Mouse (Mus musculus) heart, adult 10 weeks (tissue): ENCODE results near the gene Mrpl11. TPM values are rescaled to one million over a fixed set of nuclear protein-coding genes. Genes with fewer than 3 reads are reported as not detected.

Experiments used
- polyA plus RNA-seq: library from polyadenylated mRNA; stranded (reverse); fragments of 350-450 nt; fragmentation: Illumina TruSeq; extraction: RNeasy Lipid Tissue Mini Kit (QIAGEN cat#74804); gene quantifications from one replicate; pipeline ENCODE4 v1.2.3, GENCODE M21; 2014; ENCODE audit warnings: low read depth, low replicate concordance

The Mrpl11 gene
- 87.5 TPM for polyA plus RNA-seq

DNA sequence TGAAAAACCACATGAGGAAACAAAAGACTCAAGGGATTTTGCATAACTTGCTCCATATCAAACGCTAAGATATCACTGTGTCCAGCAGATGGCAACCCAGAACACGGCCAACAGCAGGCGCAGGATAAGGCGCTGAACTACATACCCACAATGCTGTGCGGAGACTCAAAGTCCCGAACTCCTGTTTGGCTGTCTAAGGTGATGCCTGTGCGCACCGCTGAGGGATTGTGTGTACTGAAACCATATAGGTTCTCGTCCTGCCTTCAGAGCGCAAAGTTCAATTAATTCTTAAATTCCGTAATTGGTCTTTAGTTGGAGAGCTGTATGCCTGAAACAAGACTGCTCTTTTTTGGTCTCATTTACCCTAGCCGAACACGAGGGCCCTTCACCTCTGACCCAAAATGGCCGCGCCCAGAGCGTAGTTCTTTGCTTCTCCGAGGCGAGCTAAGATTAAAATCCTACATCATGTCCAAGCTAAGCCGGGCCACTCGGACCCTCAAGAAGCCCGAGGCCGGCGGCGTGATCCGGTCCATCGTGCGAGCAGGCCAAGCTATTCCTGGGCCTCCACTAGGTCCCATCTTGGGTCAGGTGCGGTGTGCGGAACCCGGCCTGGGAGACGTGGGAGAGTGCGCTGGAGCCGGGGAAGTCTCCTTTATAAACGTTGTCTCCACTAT, at the start of gene Mrpl11:
Gene Mrpl11, plus strand, starts transcription at position 220 of the 674 bp plus-strand sequence.

DNA sequence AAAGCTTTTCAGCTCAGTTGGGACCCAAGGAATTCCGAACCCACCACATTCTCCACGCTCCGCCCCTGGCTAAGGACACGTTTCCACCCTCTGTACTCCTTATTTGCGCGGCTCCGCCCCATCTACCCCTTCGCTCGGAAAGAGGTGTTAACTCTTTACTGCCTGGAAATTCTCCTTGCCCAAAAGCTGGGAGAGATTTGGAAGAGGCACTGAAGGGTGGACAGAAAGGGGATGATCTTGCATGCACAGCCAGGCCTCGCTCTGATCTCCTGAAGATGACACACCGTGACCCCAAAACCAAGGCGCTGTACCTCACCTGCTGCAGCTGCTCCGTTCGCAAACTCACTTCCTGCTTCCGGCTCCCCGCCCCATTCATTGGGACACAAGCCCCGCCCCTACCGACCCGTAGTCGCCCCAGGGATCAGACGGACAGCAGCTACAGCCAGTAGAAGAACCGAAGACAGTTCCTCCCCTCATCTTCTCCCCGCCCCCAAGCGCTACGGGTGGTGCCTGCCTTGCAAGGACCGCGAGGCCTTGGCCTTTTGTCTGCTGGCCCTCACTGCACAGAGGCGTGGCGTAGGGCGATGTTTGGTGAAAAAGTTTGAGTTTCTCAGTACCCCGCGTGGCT, 33.9 kb upstream of the Mrpl11 start, which contains the start of gene Dpp3:
Gene Dpp3, minus strand, starts transcription at position 384 of the 628 bp plus-strand sequence.

GRCm38 (mm10) chr19:4942551-4943252, 19.2 kb upstream of the Mrpl11 start, which contains the start of gene Peli3:
Gene Peli3 (minus strand): TSS chr19:4943127.

GRCm38 (mm10) chr19:4990256-4990625, 28.3 kb downstream of the Mrpl11 start, which contains the start of gene Npas4:
Gene Npas4 (minus strand): TSS chr19:4990316.

Other genes with a start within 250 kb of the Mrpl11 start
- 9.1 TPM for gene Rbm4b, start 205.7 kb upstream of the Mrpl11 start, polyA plus RNA-seq
- gene Rbm4, start 168.2 kb upstream of the Mrpl11 start, polyA plus RNA-seq, result 22.9 TPM
- 9.5 TPM for gene Gm21992, start 150.5 kb upstream of the Mrpl11 start, polyA plus RNA-seq
- 11.5 TPM for gene Rbm14, start 150.5 kb upstream of the Mrpl11 start, polyA plus RNA-seq
- 33.2 TPM for gene Ccs, start 122.8 kb upstream of the Mrpl11 start, polyA plus RNA-seq
- gene Ccdc87, start 122.8 kb upstream of the Mrpl11 start, polyA plus RNA-seq, result not detected
- gene Ctsf, start 107.0 kb upstream of the Mrpl11 start, polyA plus RNA-seq, result 63.9 TPM
- gene Actn3, start 84.2 kb upstream of the Mrpl11 start, polyA plus RNA-seq, result 0.71 TPM
- 4.5 TPM for gene Zdhhc24, start 83.5 kb upstream of the Mrpl11 start, polyA plus RNA-seq
- 2.6 TPM for gene Bbs1, start 55.5 kb upstream of the Mrpl11 start, polyA plus RNA-seq
- 24.4 TPM for gene Dpp3, start 33.9 kb upstream of the Mrpl11 start, polyA plus RNA-seq
- gene Peli3, start 19.0 kb upstream of the Mrpl11 start, polyA plus RNA-seq, result 2.7 TPM
- 0.81 TPM for gene Npas4, start 28.2 kb downstream of the Mrpl11 start, polyA plus RNA-seq
- 14.6 TPM for gene Slc29a2, start 61.7 kb downstream of the Mrpl11 start, polyA plus RNA-seq
- gene B4gat1, start 76.7 kb downstream of the Mrpl11 start, polyA plus RNA-seq, result 42.6 TPM
- gene AC124502.3, start 76.7 kb downstream of the Mrpl11 start, polyA plus RNA-seq, result 1.0 TPM
- gene Brms1, start 79.2 kb downstream of the Mrpl11 start, polyA plus RNA-seq, result 19.7 TPM
- gene Rin1, start 88.3 kb downstream of the Mrpl11 start, polyA plus RNA-seq, result 1.7 TPM
- gene Cd248, start 105.9 kb downstream of the Mrpl11 start, polyA plus RNA-seq, result 10.5 TPM
- gene Tmem151a, start 123.4 kb downstream of the Mrpl11 start, polyA plus RNA-seq, result 2.0 TPM
- gene Yif1a, start 126.4 kb downstream of the Mrpl11 start, polyA plus RNA-seq, result 90.7 TPM
- 0.34 TPM for gene Cnih2, start 136.4 kb downstream of the Mrpl11 start, polyA plus RNA-seq
- gene Rab1b, start 144.9 kb downstream of the Mrpl11 start, polyA plus RNA-seq, result 163 TPM
- 41.4 TPM for gene Klc2, start 156.4 kb downstream of the Mrpl11 start, polyA plus RNA-seq